21 mouse cellular contexts compared by ENCODE assay signal in the genomic region with DNA sequence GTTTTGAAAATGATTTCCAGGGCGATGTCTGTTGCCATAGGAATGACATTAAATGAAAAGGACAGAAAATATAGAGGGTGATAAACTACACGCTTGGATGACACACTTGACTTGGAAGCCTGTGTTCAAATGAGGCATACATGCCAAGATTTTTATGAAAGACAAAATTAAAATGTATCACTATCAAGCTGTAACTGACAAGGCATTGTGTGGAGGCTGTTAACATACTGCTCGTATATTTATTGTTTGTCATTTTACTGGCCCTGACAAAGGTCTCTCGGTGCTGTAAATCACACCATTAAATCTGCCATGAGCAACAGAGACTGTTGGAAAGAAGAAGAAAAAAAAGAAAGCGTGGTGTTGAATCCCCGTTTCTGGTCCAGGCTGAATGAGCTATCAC.
DNase-seq lines count a peak whose midpoint lies in the region; ATAC-seq and TF ChIP-seq lines count a peak whose summit lies in the region.
"Had no signal": no experiment of that assay in that cellular context is flagged by ENCODE, and none has a peak within 500 bp of the region (broad histone marks: within the 10 kb centered on the region; RNA-seq: fewer than 3 reads in every experiment).

No protein-coding gene starts in this region.

- no peak for TF ChIP-seq POLR2A in kidney, adult 2 months (IDR thresholded peaks at IDR 0.05; ENCODE audit: low read depth, low read length)

- no peak for TF ChIP-seq CTCF in kidney, adult 2 months (conservative IDR thresholded peaks at IDR 0.05; ENCODE audit: insufficient read depth, insufficient read length, low read depth, low read length)

- H3K9ac ChIP-seq in forebrain, embryonic 14.5 days (ENCODE audit: low read length): no peak overlapping the region
- no peak overlapping the region for H3K9ac ChIP-seq in kidney, embryonic 14.5 days (ENCODE audit: low read depth, low read length)
- H3K9ac ChIP-seq in neural tube, embryonic 14.5 days (replicated peaks; ENCODE audit: low read depth, low read length): no peak overlapping the region
- H3K9ac ChIP-seq: embryonic facial prominence, embryonic 15.5 days; liver, embryonic 13.5 days had no signal

- H3K27me3 ChIP-seq in forebrain, embryonic 14.5 days (replicated peaks; ENCODE audit: control insufficient read depth, insufficient read depth, low read length): no peaks in the 10 kb centered on the region
- H3K27me3 ChIP-seq in forebrain, embryonic 10.5 days (ENCODE audit: poor library complexity, severe bottlenecking): no peaks in the 10 kb centered on the region
- no peaks in the 10 kb centered on the region for H3K27me3 ChIP-seq in kidney, embryonic 14.5 days (ENCODE audit: control insufficient read depth, insufficient read depth, low read length)
- H3K27me3 ChIP-seq in kidney, adult 2 months (replicated peaks; ENCODE audit: control insufficient read depth, insufficient read depth, low read length): no peaks in the 10 kb centered on the region
- no peaks in the 10 kb centered on the region for H3K27me3 ChIP-seq in neural tube, embryonic 14.5 days (ENCODE audit: control insufficient read depth, insufficient read depth, low read length)
- H3K27me3 ChIP-seq: embryonic facial prominence, embryonic 15.5 days; liver, embryonic 13.5 days; megakaryocyte, embryonic 14.5 days had no signal

- H3K36me3 ChIP-seq in forebrain, embryonic 14.5 days (ENCODE audit: control insufficient read depth, insufficient read depth, low read length): no peaks in the 10 kb centered on the region
- no peaks in the 10 kb centered on the region for H3K36me3 ChIP-seq in forebrain, embryonic 10.5 days (replicated peaks)
- no peaks in the 10 kb centered on the region for H3K36me3 ChIP-seq in kidney, embryonic 14.5 days (ENCODE audit: control insufficient read depth, insufficient read depth, low read length)
- no peaks in the 10 kb centered on the region for H3K36me3 ChIP-seq in kidney, adult 2 months (ENCODE audit: control insufficient read depth, insufficient read depth, low read length)
- no peaks in the 10 kb centered on the region for H3K36me3 ChIP-seq in neural tube, embryonic 14.5 days (ENCODE audit: control insufficient read depth, insufficient read depth, low read length)
- H3K36me3 ChIP-seq: embryonic facial prominence, embryonic 15.5 days; liver, embryonic 13.5 days had no signal

- no peaks in the 10 kb centered on the region for H3K9me3 ChIP-seq in forebrain, embryonic 14.5 days (replicated peaks; ENCODE audit: control insufficient read depth, low read length)
- H3K9me3 ChIP-seq in forebrain, embryonic 10.5 days: no peaks in the 10 kb centered on the region
- H3K9me3 ChIP-seq in kidney, embryonic 14.5 days (ENCODE audit: control insufficient read depth, low read length): no peaks in the 10 kb centered on the region
- H3K9me3 ChIP-seq in neural tube, embryonic 14.5 days (ENCODE audit: control insufficient read depth, low read length): no peaks in the 10 kb centered on the region
- H3K9me3 ChIP-seq: embryonic facial prominence, embryonic 15.5 days; liver, embryonic 13.5 days had no signal

- no peak overlapping the region for H3K27ac ChIP-seq in forebrain, embryonic 14.5 days (ENCODE audit: low read depth, low read length)
- no peak overlapping the region for H3K27ac ChIP-seq in forebrain, embryonic 10.5 days
- H3K27ac ChIP-seq in kidney, embryonic 14.5 days (ENCODE audit: low read depth, low read length): no peak overlapping the region
- H3K27ac ChIP-seq in kidney, adult 2 months (ENCODE audit: insufficient read depth, low read depth, low read length): no peak overlapping the region
- no peak overlapping the region for H3K27ac ChIP-seq in neural tube, embryonic 14.5 days (ENCODE audit: low read depth, low read length)
- H3K27ac ChIP-seq: embryonic facial prominence, embryonic 15.5 days; gastrocnemius, adult 2 months; liver, embryonic 13.5 days had no signal

- no peak overlapping the region for H3K4me2 ChIP-seq in forebrain, embryonic 14.5 days (ENCODE audit: low read length)
- H3K4me2 ChIP-seq in kidney, embryonic 14.5 days (replicated peaks; ENCODE audit: low read depth, low read length): no peak overlapping the region
- no peak overlapping the region for H3K4me2 ChIP-seq in neural tube, embryonic 14.5 days (ENCODE audit: low read depth, low read length)
- H3K4me2 ChIP-seq: embryonic facial prominence, embryonic 15.5 days; liver, embryonic 13.5 days had no signal

- H3K4me1 ChIP-seq in forebrain, embryonic 14.5 days (ENCODE audit: control insufficient read depth, insufficient read depth, low read length): no peaks in the 10 kb centered on the region
- H3K4me1 ChIP-seq in forebrain, embryonic 10.5 days: no peaks in the 10 kb centered on the region
- peaks cover 12% of the 10 kb centered on the region; the same call in 1 of the 2 replicates for H3K4me1 ChIP-seq in kidney, embryonic 14.5 days (ENCODE audit: control insufficient read depth, insufficient read depth, low read length)
- H3K4me1 ChIP-seq in kidney, adult 2 months (ENCODE audit: control insufficient read depth, insufficient read depth, low read length): no peaks in the 10 kb centered on the region
- no peaks in the 10 kb centered on the region for H3K4me1 ChIP-seq in neural tube, embryonic 14.5 days (ENCODE audit: control insufficient read depth, insufficient read depth, low read length)
- H3K4me1 ChIP-seq: embryonic facial prominence, embryonic 15.5 days; liver, embryonic 13.5 days; megakaryocyte, embryonic 14.5 days had no signal

- H3K4me3 ChIP-seq in forebrain, embryonic 14.5 days (ENCODE audit: low read depth, low read length): no peak overlapping the region
- no peak overlapping the region for H3K4me3 ChIP-seq in forebrain, embryonic 10.5 days
- H3K4me3 ChIP-seq in kidney, embryonic 14.5 days (ENCODE audit: low read length): no peak overlapping the region
- no peak overlapping the region for H3K4me3 ChIP-seq in kidney, adult 2 months (ENCODE audit: insufficient read depth, low read depth, low read length)
- H3K4me3 ChIP-seq in neural tube, embryonic 14.5 days (ENCODE audit: low read depth, low read length): no peak overlapping the region
- H3K4me3 ChIP-seq: embryonic facial prominence, embryonic 15.5 days; gastrocnemius, adult 2 months; liver, embryonic 13.5 days; megakaryocyte, embryonic 14.5 days; myocyte had no signal

- ATAC-seq in forebrain, embryonic 14.5 days: no peak
- peak; percentile 60; the same call in 1 of the 2 replicates for ATAC-seq in kidney, embryonic 14.5 days (ENCODE audit: low FRiP score, low TSS enrichment)
- ATAC-seq in neural tube, embryonic 14.5 days (ENCODE audit: low read depth): peak; percentile 46; the same call in 1 of the 2 replicates

- peak; percentile 33 for DNase-seq in forebrain, embryonic 14.5 days (ENCODE audit: low spot score)
- DNase-seq in forebrain, embryonic 10.5 days (ENCODE audit: extremely low spot score, low spot score): no peak
- DNase-seq in kidney, postnatal 25 days: no peak
- DNase-seq in kidney, postnatal 4 days: peak; percentile 34 to 48
- no peak for DNase-seq in kidney, adult 2 months
- DNase-seq in embryo, embryonic 11 days: no peak
- DNase-seq: adrenal gland, postnatal 14 days; cerebellum, adult 9-10 months; gastrocnemius, adult 2 months; layer of hippocampus, adult 9-11 months; liver, embryonic 13.5 days; lung, adult 2 months; midbrain, embryonic 14.5 days; retina, postnatal 1 day; right cerebral cortex, postnatal 25 days; spleen, adult 18-20 months had no signal

- WGBS in forebrain, embryonic 14.5 days: 75% methylated on average over 6 of the region's 6 CpGs
- 91% methylated on average over 6 of the region's 6 CpGs for WGBS in forebrain, embryonic 10.5 days
- WGBS in kidney, embryonic 14.5 days: 30% methylated on average over 6 of the region's 6 CpGs
- 57% methylated on average over 6 of the region's 6 CpGs for WGBS in kidney, adult 2 months
- WGBS in neural tube, embryonic 14.5 days: 25% methylated on average over 6 of the region's 6 CpGs

Comparison
In these comparisons a context has a peak if more than half of its experiments do, and no peak if none do; other contexts are left out.
1. DNase-seq: peak in forebrain, embryonic 14.5 days (single experiment) and kidney, postnatal 4 days (2 of 2); none in forebrain, embryonic 10.5 days (single experiment), kidney, postnatal 25 days (0 of 2), kidney, adult 2 months (single experiment) and embryo, embryonic 11 days (single experiment).